Mouse (Mus musculus) kidney, embryonic 14.5 days (tissue): ENCODE results near the gene Kmt2e. TPM values are rescaled to one million over a fixed set of nuclear protein-coding genes. Genes with fewer than 3 reads are reported as not detected.

ENCODE experiments used
- ATAC-seq: fragments of 200-750 bp; cut with Nextera tagmentation; 2 replicates; pipeline ENCODE4 v1.8.0; 2017; ENCODE audit warnings: moderate number of reproducible peaks, mild to moderate bottlenecking, moderate TSS enrichment, moderate library complexity; ENCODE audit not compliant: low FRiP score, low TSS enrichment
- H3K27ac ChIP-seq: fragments of 300-500 bp; sonication (generic); 2 replicates; pipeline ENCODE4 v1.5.1; 2014; ENCODE audit warnings: low read depth, mild to moderate bottlenecking, low read length, moderate library complexity, mixed read lengths
- H3K27me3 ChIP-seq: fragments of 300-500 bp; sonication (generic); 2 replicates; pipeline ENCODE4 v1.6.1; 2014; ENCODE audit warnings: mild to moderate bottlenecking, low read length; ENCODE audit not compliant: control insufficient read depth, insufficient read depth
- H3K36me3 ChIP-seq: fragments of 300-500 bp; sonication (generic); 2 replicates; pipeline ENCODE4 v1.6.1; 2014; ENCODE audit warnings: low read length, mixed read lengths; ENCODE audit not compliant: control insufficient read depth, insufficient read depth
- H3K4me1 ChIP-seq: fragments of 300-500 bp; sonication (generic); 2 replicates; pipeline ENCODE4 v1.6.1; 2014; ENCODE audit warnings: low read length, mixed read lengths; ENCODE audit not compliant: control insufficient read depth, insufficient read depth
- H3K4me2 ChIP-seq: fragments of 300-500 bp; sonication (generic); replicated peaks from 2 replicates; pipeline ENCODE4 v1.6.1; 2014; ENCODE audit warnings: low read depth, mild to moderate bottlenecking, low read length
- H3K4me3 ChIP-seq: fragments of 300-500 bp; sonication (generic); 2 replicates; pipeline ENCODE4 v1.5.1; 2014; ENCODE audit warnings: mild to moderate bottlenecking, low read length
- H3K9ac ChIP-seq: fragments of 300-500 bp; sonication (generic); 2 replicates; pipeline ENCODE4 v1.6.1; 2014; ENCODE audit warnings: low read depth, mild to moderate bottlenecking, low read length, moderate library complexity
- H3K9me3 ChIP-seq: fragments of 300-500 bp; sonication (generic); 2 replicates; pipeline ENCODE4 v1.6.1; 2016; ENCODE audit warnings: low read length; ENCODE audit not compliant: control insufficient read depth
- WGBS: fragments of 180-500 bp; shearing (Covaris S2); extraction: QIAGEN DNeasy Blood & Tissue Kit; methylation state at CpG from one replicate; pipeline ENCODE4 v1.1.7; 2014; 5-methylcytosine and 5-hydroxymethylcytosine counted together
- polyA plus RNA-seq: library from polyadenylated mRNA; unstranded; fragments of >200 nt; fragmentation: Nextera tagmentation; extraction: Ambion mirVana; gene quantifications from 2 replicates; pipeline ENCODE4 v1.2.1, GENCODE M21; 2014

Kmt2e gene
- polyA plus RNA-seq, 1 experiment from 2014 or later, result 81.6 TPM

- Histone ChIP-seq H3K36me3 (peaks cover 32% of the 10 kb centered on the region), H3K9me3 (no peaks in the 10 kb centered on the region), H3K4me1 (no peaks in the 10 kb centered on the region), H3K4me2 (no peak overlapping the region), H3K27me3 (no peaks in the 10 kb centered on the region), H3K27ac (no peak overlapping the region), H3K4me3 (no peak overlapping the region), H3K9ac (no peak overlapping the region)
- WGBS, result 91% methylated on average over 7 of the region's 7 CpGs
- no peak for ATAC-seq
Observed at GRCm38 (mm10) chr5:23512556-23512955, 78.3 kb downstream of the Kmt2e start.

- peaks cover 32% of the 10 kb centered on the region for H3K36me3 ChIP-seq
- H3K27me3 ChIP-seq, result no peaks in the 10 kb centered on the region
- no peak overlapping the region for H3K4me3 ChIP-seq
- no peaks in the 10 kb centered on the region for H3K4me1 ChIP-seq
- H3K27ac ChIP-seq, result no peak overlapping the region
- ATAC-seq, result no peak
- no peaks in the 10 kb centered on the region for H3K9me3 ChIP-seq
- WGBS, result 94% methylated on average over 13 of the region's 13 CpGs
- H3K9ac ChIP-seq, result no peak overlapping the region
- H3K4me2 ChIP-seq, result no peak overlapping the region
Observed at GRCm38 (mm10) chr5:23513468-23513867, 79.2 kb downstream of the Kmt2e start.

GRCm38 (mm10) chr5:23515038-23515437, 80.8 kb downstream of the Kmt2e start:
- no peak overlapping the region for H3K4me3 ChIP-seq
- H3K4me2 ChIP-seq, result no peak overlapping the region
- peaks cover 32% of the 10 kb centered on the region for H3K36me3 ChIP-seq
- H3K9me3 ChIP-seq, result no peaks in the 10 kb centered on the region
- WGBS, result 94% methylated on average over 10 of the region's 10 CpGs
- H3K27ac ChIP-seq, result no peak overlapping the region
- no peak for ATAC-seq
- no peak overlapping the region for H3K9ac ChIP-seq
- no peaks in the 10 kb centered on the region for H3K27me3 ChIP-seq
- H3K4me1 ChIP-seq, result no peaks in the 10 kb centered on the region; the same call in 1 of the 2 replicates

GRCm38 (mm10) chr5:23516962-23517361, 82.7 kb downstream of the Kmt2e start:
- Histone ChIP-seq H3K36me3 (peaks cover 36% of the 10 kb centered on the region), H3K4me2 (no peak overlapping the region), H3K27me3 (no peaks in the 10 kb centered on the region), H3K9me3 (no peaks in the 10 kb centered on the region), H3K9ac (no peak overlapping the region), H3K4me3 (no peak overlapping the region), H3K4me1 (no peaks in the 10 kb centered on the region; the same call in 1 of the 2 replicates), H3K27ac (no peak overlapping the region)
- ATAC-seq, result no peak
- 90% methylated on average over 3 of the region's 3 CpGs for WGBS

GRCm38 (mm10) chr5:23517839-23518238, 83.6 kb downstream of the Kmt2e start:
- Histone ChIP-seq H3K4me2 (no peak overlapping the region), H3K4me3 (no peak overlapping the region), H3K27me3 (no peaks in the 10 kb centered on the region), H3K4me1 (no peaks in the 10 kb centered on the region; the same call in 1 of the 2 replicates), H3K36me3 (peaks cover 39% of the 10 kb centered on the region), H3K27ac (no peak overlapping the region), H3K9ac (no peak overlapping the region), H3K9me3 (no peaks in the 10 kb centered on the region)
- no peak for ATAC-seq
- 81% methylated on average over 4 of the region's 4 CpGs for WGBS

- ATAC-seq, result peak; percentile 71
- WGBS, result 59% methylated on average over 3 of the region's 3 CpGs
- peaks cover 34% of the 10 kb centered on the region for H3K36me3 ChIP-seq
Observed at GRCm38 (mm10) chr5:23518673-23519072, 84.4 kb downstream of the Kmt2e start.

GRCm38 (mm10) chr5:23519679-23520078, 85.4 kb downstream of the Kmt2e start:
- 96% methylated on average over 3 of the region's 3 CpGs for WGBS
- no peak for ATAC-seq
- Histone ChIP-seq H3K27me3 (no peaks in the 10 kb centered on the region), H3K9ac (no peak overlapping the region), H3K4me1 (no peaks in the 10 kb centered on the region; the same call in 1 of the 2 replicates), H3K27ac (no peak overlapping the region), H3K36me3 (peaks cover 29% of the 10 kb centered on the region), H3K9me3 (no peaks in the 10 kb centered on the region), H3K4me2 (no peak overlapping the region), H3K4me3 (no peak overlapping the region)

More at GRCm38 (mm10) chr5:23518673-23519072, 84.4 kb downstream of the Kmt2e start:
- no peaks in the 10 kb centered on the region for H3K27me3 ChIP-seq
- H3K4me3 ChIP-seq, result no peak overlapping the region
- H3K9ac ChIP-seq, result no peak overlapping the region
- no peaks in the 10 kb centered on the region for H3K9me3 ChIP-seq
- no peak overlapping the region for H3K4me2 ChIP-seq
- no peaks in the 10 kb centered on the region; the same call in 1 of the 2 replicates for H3K4me1 ChIP-seq
- no peak overlapping the region for H3K27ac ChIP-seq

GRCm38 (mm10) chr5:23521645-23522044, 87.4 kb downstream of the Kmt2e start:
- WGBS, result 58% methylated on average over 1 of the region's 1 CpGs
- no peak for ATAC-seq
- Histone ChIP-seq H3K9me3 (no peaks in the 10 kb centered on the region), H3K27ac (no peak overlapping the region), H3K4me3 (no peak overlapping the region), H3K36me3 (peaks cover 28% of the 10 kb centered on the region), H3K27me3 (no peaks in the 10 kb centered on the region), H3K9ac (no peak overlapping the region), H3K4me1 (no peaks in the 10 kb centered on the region; the same call in 1 of the 2 replicates), H3K4me2 (no peak overlapping the region)

- no peaks in the 10 kb centered on the region; the same call in 1 of the 2 replicates for H3K4me1 ChIP-seq
- no peak overlapping the region for H3K27ac ChIP-seq
- H3K9ac ChIP-seq, result no peak overlapping the region
- no peaks in the 10 kb centered on the region for H3K9me3 ChIP-seq
- no peak overlapping the region for H3K4me3 ChIP-seq
- no peak for ATAC-seq
- H3K27me3 ChIP-seq, result no peaks in the 10 kb centered on the region
- H3K36me3 ChIP-seq, result peaks cover 28% of the 10 kb centered on the region
- WGBS, result 88% methylated on average over 3 of the region's 3 CpGs
- no peak overlapping the region for H3K4me2 ChIP-seq
Observed at GRCm38 (mm10) chr5:23523936-23524335, 89.7 kb downstream of the Kmt2e start.
